Mouse (Mus musculus) adrenal gland, postnatal 10 days (tissue): ENCODE results near the gene Whrn. TPM values are rescaled to one million over a fixed set of nuclear protein-coding genes. Genes with fewer than 3 reads are reported as not detected.

Experiments
- DNase-seq: peaks from one replicate; pipeline ENCODE4 v3.0.0; 2021; ENCODE audit warnings: mixed read lengths
- total RNA-seq, 2 experiments: library from RNA; stranded (reverse); gene quantifications; 2 replicates each; pipeline ENCODE4 v1.2.3; 2021

Whrn gene
- total RNA-seq, 2 experiments from 2014 or later, result 13.7 to 14.9 TPM

DNA sequence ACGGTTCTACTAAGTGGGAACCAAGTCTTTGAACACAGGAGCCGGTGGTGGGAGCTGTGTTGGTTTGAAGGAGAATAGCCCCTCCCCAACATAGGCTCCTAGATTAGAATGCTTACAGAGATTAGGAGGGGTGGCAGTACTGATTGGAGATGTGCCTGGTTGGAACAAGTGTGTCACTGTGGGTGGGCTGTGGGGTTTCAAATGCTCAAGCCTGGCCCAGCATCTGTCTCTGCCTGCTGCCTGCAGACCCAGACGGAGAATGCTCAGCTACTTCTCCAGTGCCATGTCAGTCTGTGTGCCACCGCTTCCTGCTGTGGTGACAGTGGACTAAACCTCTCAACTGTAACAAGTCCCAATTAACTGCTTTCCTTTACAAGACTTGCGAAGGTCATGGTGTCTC is 45.2 kb downstream of the Whrn start:
- DNase-seq, result no peak

DNA sequence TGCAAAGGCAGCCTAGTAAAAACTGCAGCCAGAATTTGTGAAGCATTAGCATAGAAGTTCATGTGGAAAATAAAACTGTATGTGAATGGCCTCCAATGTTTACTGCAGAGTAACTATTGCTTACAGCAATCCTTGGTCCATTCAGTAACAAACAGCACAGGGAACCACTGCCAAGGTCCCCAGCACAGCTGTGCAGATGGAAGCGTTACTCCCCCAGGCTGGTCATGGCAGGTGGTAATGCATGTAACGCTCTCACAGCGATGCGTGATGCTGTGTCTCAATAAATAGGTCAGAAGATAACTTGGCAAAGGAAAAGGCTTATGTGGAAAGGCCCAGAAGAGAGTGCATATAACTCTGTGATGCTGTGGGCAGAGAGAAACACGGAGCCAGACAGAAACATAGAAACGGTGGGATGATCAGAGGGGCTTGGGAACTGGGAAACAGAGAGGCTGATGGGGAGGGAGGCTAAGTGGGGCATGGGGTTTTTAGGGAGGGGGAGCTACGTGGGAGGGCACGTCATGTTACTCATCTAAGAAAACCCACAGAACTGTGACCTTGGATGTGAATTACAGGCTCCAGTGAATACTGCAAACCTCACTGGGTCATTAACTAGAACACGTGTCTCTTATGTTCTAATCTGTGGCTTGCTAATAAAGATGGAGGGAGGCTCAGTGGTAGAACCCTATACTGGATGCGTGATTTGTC is 51.3 kb downstream of the Whrn start:
- no peak for DNase-seq

DNA sequence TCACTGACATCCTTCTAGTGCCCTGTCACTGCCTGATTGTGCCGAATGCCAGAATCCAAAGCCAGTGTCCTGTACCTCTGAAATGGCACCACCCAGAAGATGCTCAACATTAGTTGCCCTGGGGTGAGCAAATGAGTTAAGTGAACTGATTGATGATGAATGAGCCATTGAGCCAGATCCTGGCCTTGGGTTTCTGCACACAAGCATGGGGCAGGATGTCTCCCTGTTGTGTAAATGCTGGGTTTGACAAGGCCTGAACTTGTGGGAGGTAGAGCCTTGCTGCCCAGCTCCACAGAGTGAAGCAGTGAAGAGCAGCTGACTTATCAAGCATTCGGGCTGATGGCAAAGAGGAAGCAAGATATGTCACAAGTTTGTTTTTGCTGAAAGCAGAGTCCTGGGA is 52.7 kb downstream of the Whrn start:
- DNase-seq, result no peak

DNA sequence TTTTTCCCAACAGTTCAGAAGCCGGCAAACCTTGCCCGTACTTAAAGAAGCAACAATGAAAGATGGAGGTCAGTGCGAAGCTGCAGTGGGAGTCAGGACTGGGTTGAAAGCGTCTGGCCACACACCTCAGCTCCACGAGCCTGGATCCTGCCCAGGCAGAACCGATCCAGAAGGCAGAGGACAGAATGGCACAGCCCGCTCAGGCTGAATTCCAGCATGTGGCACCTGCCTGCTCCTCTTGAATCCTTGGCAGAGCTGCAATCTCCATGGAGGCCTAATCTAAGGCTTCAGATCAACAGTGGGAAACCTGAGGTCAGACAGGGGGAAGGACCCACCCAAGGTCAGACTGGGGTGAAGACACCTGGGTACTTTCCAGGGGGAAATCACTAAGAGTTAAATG is 54.2 kb downstream of the Whrn start:
- DNase-seq, result no peak

DNA sequence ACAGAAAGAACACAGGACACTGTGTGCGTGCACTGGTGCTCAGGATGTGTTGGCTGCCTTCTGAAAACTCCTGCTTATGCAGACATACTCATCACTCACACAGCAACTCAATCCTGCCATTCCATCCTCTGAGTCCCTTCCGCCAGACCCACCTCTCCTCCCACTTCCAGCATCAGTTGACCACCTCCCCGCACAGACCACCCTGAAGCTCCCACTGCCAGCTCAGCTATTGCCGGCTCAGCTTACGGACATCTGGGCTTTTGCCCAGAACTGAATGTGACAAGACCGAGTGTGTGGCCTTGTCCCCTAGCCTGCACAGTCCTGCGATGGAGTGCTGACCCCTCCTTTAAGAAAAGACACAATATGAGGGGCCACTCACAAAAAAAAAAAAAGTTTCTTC is 55.5 kb downstream of the Whrn start:
- no peak for DNase-seq

DNA sequence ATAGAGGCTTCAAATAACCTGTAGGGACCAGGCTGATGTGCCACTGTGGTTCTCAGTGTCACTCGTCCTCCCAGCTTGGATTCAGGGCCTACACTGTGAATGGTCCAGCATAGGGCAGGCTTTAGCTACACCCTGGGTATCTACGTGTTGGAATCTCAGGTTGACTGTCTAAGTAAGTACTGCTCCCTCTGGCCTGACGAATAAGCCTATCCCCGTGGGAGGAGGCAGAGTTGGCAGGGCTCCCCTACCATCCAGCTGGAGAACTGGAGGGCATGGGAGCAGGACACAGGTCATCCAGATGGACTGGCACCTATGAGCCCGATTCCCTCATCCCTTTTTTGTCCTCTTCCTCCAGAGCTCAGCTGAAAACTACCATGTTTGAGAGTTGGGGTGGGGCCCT is 57.8 kb downstream of the Whrn start:
- DNase-seq, result no peak

DNA sequence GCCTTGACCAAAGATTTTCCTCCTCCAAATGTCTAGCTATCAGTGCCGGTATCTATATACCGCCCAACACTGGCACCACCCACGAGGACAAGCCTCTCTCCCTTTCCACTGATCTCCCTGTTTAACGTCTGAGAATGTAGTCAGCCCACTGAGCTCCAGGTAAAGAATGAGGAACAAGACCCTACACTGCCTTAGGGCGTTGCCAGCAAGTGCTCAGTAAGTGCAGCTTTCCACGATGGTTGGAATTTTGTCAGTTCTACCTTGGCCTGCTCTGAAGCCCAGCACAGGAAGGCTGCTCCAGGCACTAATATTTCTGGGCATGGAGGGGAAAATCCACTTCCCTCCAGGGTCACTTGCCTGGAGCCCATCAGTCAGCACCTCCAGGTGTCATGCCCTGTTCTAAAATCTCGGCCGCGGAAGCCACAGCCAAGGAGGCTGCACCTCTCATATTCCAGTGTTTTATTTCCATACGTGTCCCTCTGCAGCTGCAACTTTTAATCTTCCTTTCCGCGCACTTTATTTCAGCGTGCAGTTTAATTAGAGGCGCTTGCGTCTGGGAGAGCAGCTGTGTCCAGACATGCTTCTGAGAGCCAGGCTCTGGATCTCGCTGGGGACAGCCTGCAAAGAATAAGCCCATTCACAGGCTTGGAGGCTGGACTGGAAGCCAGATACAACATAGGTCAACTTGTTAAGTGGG is 58.5 kb downstream of the Whrn start:
- no peak for DNase-seq

DNA sequence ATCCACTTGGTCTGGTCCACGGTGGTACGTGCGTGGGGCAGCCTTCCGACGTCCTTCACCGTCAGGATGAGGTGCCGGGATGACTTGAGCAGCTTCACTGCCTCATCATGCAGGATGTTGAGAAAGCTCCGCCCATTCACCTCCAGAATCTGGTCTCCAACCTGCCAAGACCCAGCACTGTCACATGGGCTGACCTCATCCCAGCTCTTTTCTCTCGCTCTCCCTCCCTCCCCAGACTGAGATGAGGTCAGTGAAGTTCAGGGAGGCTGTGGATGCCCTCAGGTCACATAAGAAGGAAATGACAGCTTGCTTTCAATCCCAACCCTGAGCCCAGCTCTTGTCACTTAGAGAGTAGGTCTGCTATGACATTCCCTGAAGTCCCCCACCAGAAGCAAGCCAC is 60.4 kb downstream of the Whrn start:
- no peak for DNase-seq

DNA sequence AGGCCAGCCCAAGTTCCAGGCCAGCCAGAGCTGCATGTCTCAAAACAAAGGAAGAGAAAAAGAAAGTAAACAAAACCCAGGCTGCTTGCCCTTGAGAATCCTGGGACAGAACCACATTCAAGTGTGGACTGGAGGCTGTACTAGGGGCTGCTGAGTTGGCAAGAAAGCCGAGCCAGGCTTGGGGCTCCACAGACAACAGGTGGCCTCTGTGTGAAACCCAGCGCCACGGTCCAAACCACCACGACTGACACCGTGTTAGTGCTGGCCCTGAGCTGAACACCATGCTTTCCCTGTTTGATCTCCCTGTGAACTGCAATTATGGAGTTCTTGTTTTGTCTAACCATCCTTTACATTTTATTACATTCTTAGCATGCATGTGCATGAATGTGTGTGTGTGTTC is 64.7 kb downstream of the Whrn start:
- DNase-seq, result no peak

DNA sequence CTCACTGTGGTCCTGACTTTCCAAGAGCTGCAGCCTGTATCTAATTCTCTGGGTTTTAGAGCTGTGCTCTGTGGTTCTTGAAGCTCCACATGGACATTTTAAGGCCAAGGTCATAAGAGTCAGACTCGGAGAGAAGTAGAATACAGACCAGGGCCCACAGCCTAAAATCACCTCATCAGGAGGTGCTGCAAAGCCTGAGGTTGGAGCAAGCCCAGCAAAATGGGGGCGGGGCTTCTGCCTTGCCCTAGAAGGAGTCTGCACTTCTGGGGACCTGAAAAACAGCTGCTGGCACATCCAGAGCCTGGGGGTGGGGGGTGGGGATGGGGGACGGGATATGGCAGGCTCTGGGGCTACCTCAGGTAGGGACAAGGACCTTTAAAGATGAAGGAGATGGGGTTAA is 65.4 kb downstream of the Whrn start:
- peak; percentile 60 for DNase-seq

DNA sequence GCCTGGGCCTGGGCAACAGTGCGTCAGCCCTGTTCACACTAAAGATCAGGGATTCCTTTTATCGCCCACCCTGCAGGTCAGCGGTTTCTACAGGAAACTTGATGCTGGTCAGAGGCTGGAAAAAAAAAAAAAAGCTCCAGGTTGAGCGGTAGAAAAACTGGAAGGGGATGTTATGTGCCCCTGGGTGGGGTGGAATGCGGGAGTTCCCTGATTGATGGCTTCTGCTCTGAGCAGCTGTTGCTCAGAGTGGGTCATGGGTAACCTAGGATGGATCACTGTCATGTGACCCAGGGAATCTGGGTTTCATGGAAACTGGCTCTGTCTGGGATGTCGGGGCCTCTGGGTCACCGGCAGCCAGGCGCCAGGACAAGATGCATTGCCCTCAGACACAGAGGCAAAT is 69.5 kb downstream of the Whrn start:
- DNase-seq, result no peak

DNA sequence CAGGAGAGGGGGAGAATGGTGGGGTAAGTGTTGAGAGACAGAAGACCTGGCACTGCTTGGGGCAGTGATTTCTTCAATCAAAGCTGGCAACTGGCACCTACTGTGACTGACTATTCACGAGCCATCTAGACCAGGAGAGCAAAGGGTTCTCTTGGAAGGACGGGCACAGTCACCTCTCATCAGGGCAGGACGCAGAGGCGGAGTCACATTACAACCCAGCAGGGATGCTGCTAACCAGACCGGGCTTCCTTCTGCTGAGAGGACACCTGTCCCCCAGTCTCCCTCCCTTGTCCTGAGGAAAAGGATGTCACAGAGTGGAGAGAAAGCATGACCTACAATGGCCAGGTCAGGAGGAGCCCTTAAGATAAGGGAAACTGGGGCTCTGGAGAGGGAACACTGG is 72.0 kb downstream of the Whrn start:
- no peak for DNase-seq

DNA sequence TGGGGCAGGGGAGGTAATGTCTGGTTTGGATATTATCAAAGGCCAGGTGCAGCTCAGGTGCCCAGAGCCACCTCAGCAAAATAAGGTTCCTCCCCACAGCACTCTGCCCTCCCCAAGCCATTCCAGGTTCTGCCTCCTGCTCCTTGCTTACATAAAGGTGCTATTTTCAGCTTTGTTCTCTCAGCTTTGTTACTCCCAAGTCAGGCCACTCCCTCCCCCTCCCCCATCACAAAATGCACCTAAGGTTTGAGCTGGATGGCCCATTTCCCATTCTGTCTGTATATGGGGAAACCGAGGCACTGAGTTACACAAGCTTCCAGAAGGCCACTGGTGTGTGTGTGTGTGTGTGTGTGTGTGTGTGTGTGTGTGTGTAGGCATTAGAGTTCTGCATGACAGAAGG is 72.6 kb downstream of the Whrn start:
- no peak for DNase-seq

DNA sequence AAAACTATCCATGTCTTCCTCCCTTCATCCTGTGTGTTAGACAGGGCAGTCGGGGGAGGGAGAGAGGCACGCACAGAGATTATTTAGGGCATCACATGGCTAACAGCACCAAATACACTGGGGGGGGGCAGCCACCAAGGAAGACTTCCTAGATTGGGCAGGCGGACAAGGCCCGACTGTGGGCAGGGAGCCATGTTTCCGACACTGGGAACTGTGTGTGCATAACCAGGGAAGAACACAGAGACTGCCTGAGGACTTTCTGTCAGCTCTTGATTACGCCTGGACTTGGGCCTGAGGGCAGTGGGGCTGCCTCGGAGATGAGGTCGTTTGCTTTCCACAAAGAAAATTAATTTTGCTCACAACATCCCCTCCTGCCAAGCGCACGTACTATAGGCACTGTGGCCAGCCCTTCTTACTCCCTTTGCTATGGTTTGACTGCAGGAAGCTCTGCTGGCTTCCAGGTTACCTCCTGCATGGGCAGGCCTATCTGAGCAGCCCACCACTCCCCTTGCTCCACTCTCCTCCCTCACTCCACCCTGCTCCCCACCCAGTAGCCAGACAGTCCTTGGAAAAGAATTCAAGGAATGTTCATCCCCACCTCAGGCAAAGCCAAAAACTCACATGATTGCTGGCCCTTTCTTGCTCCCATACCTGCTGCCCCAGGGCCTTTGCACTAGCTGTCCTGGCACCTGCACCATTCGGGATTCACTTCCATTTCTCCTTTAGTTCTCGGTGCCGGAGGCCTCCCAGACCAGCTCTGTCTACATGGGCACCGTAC is 75.5 kb downstream of the Whrn start:
- peak; percentile 35 for DNase-seq

DNA sequence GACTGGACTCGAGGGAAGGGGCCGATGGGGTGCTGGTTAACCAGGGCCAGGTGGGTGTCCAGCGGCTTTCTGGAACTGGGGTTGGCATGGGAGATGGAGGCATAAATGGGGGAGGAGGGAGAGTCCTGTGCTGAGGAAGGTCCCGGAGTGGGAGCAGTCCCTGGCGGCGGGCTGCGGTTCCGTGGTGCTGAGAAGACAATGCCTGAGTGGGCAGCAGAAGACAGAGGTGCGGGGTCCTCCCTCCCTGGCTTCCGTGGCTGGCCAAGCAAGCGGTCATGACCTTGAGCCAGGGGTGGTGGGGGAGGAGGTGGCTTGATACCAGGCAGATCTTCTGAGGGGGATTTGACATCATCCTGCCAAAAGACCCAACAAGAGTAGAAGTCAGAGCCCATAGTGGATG is 77.5 kb downstream of the Whrn start:
- no peak for DNase-seq

DNA sequence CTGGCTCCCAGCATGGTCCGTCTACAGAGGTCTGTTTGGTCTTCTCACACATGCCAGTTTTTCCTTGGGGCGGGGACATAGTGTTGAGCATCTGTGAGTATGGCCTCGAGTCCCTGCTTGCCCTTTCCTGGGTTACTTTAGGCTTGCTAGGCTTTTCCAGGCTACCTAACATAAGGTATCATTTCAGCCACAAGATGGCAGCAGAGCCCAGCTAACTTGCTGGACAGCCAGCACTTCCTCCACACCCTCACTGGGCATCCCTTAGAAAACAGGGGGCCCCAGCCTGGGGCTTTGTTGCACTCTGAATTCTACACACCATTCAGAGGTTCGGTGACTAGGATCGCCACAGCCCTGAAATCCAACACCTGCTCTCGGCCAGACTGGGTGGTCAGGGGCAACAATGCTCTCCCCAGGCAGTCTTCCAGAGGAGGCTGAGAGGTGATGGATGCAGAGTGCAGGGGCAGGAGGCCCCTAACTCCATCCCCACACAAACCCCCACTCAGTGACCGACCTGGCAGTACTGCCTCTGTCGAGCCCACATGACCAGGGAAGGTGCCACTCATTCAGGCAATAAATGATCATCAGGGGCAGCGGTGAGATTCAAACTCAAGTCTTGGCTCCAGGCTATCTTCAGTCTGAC is 78.4 kb downstream of the Whrn start:
- DNase-seq, result peak; percentile 89

DNA sequence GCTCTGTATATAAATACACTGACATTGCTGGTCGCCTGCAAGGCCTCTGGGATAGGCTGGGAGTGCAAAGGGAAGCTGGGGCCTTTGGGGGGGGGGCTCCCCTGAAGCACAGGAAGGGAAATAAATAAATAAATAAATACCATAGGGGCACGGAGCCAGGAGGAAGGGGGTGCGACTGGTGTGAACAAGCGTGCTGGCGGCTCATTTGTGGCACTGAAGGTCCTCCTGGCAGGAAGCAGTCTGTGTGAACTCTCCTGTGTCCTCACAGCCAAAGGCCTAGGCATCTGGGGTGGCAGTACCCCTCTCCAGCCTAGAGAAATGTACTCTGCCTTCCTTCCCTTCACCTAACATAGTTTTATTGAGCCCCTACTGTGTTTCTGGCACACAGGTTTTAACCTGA is 80.8 kb downstream of the Whrn start:
- DNase-seq, result no peak

DNA sequence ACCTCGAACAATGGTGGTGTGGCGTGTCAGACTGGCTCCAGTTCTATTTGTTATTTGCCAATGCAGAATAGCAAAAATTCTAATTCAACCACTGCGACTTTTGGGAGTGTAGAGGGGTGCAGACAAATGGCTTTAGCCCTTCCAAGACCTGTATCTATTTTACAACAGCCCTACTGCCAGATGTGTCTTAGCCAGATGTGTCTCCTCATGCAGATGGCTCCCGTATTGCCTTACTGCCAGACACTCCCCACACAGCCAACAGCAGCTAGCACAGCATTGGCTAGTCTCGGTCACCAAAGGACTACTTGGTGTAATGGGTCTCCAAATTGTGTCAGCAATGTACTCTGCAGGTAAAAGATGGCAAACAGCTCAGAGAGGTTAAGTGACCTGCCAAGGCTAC is 84.6 kb downstream of the Whrn start:
- DNase-seq, result no peak

DNA sequence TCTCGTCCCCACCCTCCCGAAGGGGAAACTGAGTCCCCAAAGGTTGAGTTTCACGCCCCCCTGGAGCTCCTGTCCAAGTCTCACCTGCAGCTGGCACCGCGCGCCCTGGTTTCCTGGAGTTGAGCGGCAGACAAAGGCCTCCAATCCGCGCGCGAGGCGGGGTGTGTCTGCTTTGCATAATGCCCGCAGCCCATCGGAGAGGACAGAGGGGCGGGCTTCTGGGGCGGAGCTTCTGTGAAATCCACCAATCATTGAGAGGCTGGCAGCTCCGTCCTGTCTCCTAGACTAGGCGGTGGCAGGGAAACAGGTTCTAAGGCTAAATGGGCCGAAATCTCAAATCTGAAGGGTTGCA is 85.2 kb downstream of the Whrn start:
- peak; percentile 96 for DNase-seq

DNA sequence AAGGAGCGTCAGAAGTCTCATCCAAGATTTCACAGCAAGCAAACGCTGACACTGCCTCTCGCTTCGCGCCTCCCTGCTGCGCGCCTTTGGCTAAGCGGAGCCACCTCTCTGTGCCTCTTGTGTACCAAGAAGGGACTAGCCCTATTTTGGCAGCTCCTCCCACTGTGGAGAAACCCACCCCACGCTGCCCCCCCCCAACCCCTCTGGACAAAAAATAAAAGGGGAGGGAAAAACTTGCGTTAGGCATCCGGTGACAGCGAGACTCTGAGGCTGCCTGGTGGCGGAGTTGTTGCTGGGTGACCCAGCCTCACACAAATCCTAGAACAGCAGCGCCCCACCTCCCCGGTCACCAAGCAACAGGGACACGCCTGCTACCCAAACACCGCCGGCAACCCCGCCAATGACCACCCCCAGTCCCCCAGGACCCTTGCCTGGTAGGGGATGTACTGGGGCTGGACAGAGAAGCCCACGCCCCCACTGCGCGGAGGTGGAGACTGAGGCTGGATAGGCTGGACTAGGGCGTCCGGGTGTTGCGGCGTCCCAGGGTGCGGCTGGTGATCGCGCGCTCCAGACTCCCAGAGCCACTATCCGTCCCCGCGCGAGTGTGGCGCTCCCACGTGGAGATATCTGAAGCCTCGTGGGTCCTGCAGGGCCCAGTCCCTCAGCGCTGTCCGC is 85.7 kb downstream of the Whrn start:
- DNase-seq, result peak; percentile 70

DNA sequence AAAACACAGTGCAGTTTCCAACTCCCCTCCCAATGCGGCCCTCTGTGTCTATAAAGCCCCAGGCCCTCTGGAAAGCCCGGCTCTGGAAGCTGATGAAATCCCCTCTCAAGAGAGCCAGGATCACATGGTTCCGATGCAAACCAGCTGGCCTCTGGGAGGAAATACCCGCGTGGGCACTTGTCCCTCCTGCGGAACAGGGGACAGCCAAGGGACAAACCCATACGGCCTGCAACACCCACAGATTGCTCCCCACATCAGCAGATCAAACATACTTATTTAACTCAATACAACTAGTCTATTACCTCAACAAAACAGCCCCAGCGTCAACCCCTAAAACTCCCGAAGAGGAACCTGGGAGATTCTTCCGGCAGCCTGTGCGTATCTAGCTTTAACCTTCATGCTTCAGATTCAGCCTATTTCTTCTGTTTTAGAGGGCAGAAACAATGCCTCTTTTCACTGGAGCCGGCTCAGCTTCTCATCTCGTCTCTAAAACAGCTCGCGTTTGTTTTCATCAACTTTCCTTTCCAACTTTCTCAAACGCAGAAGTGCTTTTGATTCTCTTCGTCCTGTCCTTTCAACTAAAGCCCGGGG is 86.4 kb downstream of the Whrn start:
- DNase-seq, result no peak

DNA sequence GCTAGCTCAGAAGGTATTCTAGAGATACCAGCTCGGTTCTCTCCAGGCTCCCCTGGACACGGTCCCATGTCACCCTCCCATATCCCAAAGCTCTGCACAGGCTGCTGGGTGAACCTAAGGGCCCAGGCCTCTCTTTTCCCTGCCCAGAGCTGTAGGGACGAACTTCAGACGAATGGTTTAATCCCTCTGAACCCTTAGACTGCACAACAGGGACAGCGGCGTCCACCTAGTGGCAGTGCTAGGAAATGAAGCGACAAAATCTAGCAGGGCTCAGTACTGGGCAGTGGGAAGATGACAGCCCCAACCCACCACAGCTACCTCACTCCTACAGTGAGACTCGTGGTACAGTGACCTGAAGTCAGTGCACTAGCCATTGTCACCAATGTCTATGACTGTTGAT is 87.1 kb downstream of the Whrn start:
- peak; percentile 71 for DNase-seq
